Mouse (Mus musculus) hematopoietic stem cell, adult 5-6 weeks (primary cell): Measurements from ENCODE around the gene Asz1. TPM values are rescaled to one million over a fixed set of nuclear protein-coding genes. Genes with fewer than 3 reads are reported as not detected.

Source experiments
- ATAC-seq, 2 experiments: fragments of 125-278 bp in 1 of 2; replicated peaks in 1 of 2; 2 replicates each; pipeline ENCODE4 v1.8.0; 2016 to 2017; ENCODE audit warnings: inconsistent platforms in 2 of 2, mild to moderate bottlenecking in 2 of 2, moderate number of reproducible peaks in 2 of 2, low read depth in 1 of 2, moderate TSS enrichment in 1 of 2; ENCODE audit not compliant: low FRiP score in 2 of 2, poor library complexity in 2 of 2, severe bottlenecking in 2 of 2, insufficient read depth in 1 of 2, low TSS enrichment in 1 of 2
- total RNA-seq: library from RNA; stranded (forward); fragments of 172-1452, 232-1000 nt; gene quantifications from 2 replicates; pipeline ENCODE4 v1.2.3, GENCODE M21; 2017

Gene Asz1
- total RNA-seq, 1 experiment from 2014 or later: not detected

- ATAC-seq: peak; percentile 62 to 63
Observed at GRCm38 (mm10) chr6:18029746-18030656, 78.9 kb downstream of the Asz1 start, which contains the start of gene Wnt2. Gene Wnt2 (minus strand): TSS chr6:18030585.

DNA sequence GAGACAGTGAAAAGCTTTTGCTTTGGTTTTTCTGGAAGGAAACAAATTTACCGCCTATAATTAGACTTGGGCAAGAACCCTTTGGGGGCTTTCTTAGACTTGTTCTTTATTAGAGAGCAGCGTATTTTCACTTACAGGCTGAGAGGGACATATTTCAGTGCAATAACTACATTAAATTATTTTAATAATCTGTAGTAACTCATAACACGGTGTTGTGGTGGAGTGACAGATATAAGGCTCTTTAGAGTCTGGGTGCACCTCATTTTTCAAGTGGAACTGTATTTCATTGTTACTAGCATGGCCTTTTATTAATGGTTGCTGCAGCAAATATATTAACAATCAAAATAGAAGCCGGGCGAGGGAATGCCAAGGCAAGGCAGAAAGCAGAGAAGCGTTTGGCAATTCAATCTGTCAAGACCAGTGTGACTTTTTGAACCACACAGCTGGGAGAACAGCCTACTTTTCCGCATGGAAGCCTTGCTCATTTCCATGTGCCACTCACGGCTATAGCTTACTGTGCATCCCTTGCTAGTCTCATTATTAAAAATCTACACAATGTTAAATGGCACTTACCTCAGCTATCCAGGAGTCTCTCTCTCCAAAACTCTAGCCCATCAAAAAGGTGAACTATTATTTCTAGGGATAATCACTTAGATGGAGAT lies 84.6 kb downstream of the Asz1 start:
- no peak for ATAC-seq

DNA sequence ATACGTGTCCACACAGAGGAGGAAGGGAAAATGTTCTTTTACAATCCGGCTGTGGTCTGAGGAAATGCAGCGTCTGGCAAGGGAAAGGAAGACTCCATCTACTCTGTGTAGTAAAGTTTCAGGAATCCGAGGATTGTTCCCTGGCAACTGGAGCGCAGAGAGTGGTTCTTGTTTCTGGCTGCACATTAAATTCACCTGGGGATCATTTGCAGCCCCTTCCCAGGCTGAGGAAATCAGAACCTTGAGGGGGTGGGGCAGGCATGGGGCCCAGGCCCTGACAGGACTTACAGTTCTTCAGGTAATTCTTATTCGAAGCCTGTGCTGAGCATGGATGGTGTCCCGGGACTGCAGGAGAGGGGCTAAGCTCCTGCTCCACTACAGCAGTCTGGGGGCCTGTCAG lies 95.5 kb downstream of the Asz1 start:
- ATAC-seq: no peak

- ATAC-seq: no peak
Observed at GRCm38 (mm10) chr6:18007356-18007755, 101.5 kb downstream of the Asz1 start.

DNA sequence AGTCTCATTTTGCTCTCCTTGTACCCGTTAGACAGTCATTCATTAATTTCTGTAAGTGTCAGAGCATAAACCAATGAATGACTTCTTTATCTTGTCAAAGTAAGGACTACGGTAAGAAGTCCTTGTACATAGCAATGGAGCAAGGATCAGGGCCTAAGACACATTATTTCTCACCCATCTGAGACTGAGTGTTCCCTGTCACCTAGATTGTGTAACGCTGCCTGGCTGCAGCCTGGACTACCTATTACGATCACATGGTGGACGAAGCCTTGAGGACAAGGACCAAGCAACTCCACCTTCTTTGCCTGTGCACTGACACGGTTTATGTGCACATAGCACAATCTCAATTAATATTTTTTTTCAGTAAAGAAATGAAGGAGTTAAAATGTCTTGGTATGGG lies 106.8 kb downstream of the Asz1 start:
- ATAC-seq: no peak

Other genes starting within 250 kb of the Asz1 start
- not detected in 2 replicates for gene Wnt2, start 78.5 kb downstream of the Asz1 start, total RNA-seq
- gene Cftr, start 61.6 kb upstream of the Asz1 start, total RNA-seq: 0.25 TPM in 1 of 2 replicates, not detected in the other